Mouse (Mus musculus) midbrain, postnatal 0 days (tissue): ENCODE measurements at regions not wholly inside any gene's neighbourhood (a gene's known extent, or its start where the extent isn't known, plus 50 kb on each side); places are given as distances from the start of the nearest gene placed in this dataset.

Source experiments
- ATAC-seq: fragments of 200-750 bp; cut with Nextera tagmentation; 2 replicates; pipeline ENCODE4 v1.8.0; 2017; ENCODE audit warnings: moderate number of reproducible peaks, mild to moderate bottlenecking, moderate TSS enrichment, moderate library complexity; ENCODE audit not compliant: low FRiP score
- DNase-seq: peaks from one replicate; pipeline ENCODE4 v3.0.0-alpha.2; 2015; ENCODE audit warnings: low spot score
- H3K27ac ChIP-seq: fragments of 300-500 bp; sonication (generic); 2 replicates; pipeline ENCODE4 v1.5.1; 2014; ENCODE audit warnings: low read depth, mild to moderate bottlenecking, low read length, mixed read lengths
- H3K27me3 ChIP-seq: fragments of 300-500 bp; sonication (generic); 2 replicates; pipeline ENCODE4 v1.6.1; 2014; ENCODE audit warnings: low read length, control low read depth, mixed read lengths; ENCODE audit not compliant: insufficient read depth
- H3K36me3 ChIP-seq: fragments of 300-500 bp; sonication (generic); 2 replicates; pipeline ENCODE4 v1.6.1; 2014; ENCODE audit warnings: low read length, control low read depth, mixed read lengths; ENCODE audit not compliant: insufficient read depth
- H3K4me1 ChIP-seq: fragments of 300-500 bp; sonication (generic); 2 replicates; pipeline ENCODE4 v1.6.1; 2014; ENCODE audit warnings: mild to moderate bottlenecking, control low read depth, antibody characterized with exemption, low read length, mixed read lengths; ENCODE audit not compliant: insufficient read depth
- H3K4me2 ChIP-seq: fragments of 300-500 bp; sonication (generic); 2 replicates; pipeline ENCODE4 v1.6.1; 2014; ENCODE audit warnings: low read depth, mild to moderate bottlenecking, low read length, mixed read lengths; ENCODE audit not compliant: poor library complexity, severe bottlenecking
- H3K4me3 ChIP-seq: fragments of 300-500 bp; sonication (generic); 2 replicates; pipeline ENCODE4 v1.5.1; 2014; ENCODE audit warnings: low read depth, mild to moderate bottlenecking, low read length, moderate library complexity
- H3K9ac ChIP-seq: fragments of 300-500 bp; sonication (generic); replicated peaks from 2 replicates; pipeline ENCODE4 v1.6.1; 2014; ENCODE audit warnings: mild to moderate bottlenecking, low read length, moderate library complexity, mixed read lengths; ENCODE audit not compliant: poor library complexity, severe bottlenecking
- H3K9me3 ChIP-seq: fragments of 300-500 bp; sonication (generic); 2 replicates; pipeline ENCODE4 v1.6.1; 2016; ENCODE audit warnings: low read length, control low read depth
- CTCF ChIP-seq: IDR thresholded peaks from 2 replicates; pipeline ENCODE4 v1.5.1; 2016; ENCODE audit warnings: antibody characterized with exemption, mild to moderate bottlenecking
- WGBS: fragments of 180-500 bp; shearing (Covaris S2); extraction: QIAGEN DNeasy Blood & Tissue Kit; methylation state at CpG from one replicate; pipeline ENCODE4 v1.1.7; 2014; 5-methylcytosine and 5-hydroxymethylcytosine counted together

DNA sequence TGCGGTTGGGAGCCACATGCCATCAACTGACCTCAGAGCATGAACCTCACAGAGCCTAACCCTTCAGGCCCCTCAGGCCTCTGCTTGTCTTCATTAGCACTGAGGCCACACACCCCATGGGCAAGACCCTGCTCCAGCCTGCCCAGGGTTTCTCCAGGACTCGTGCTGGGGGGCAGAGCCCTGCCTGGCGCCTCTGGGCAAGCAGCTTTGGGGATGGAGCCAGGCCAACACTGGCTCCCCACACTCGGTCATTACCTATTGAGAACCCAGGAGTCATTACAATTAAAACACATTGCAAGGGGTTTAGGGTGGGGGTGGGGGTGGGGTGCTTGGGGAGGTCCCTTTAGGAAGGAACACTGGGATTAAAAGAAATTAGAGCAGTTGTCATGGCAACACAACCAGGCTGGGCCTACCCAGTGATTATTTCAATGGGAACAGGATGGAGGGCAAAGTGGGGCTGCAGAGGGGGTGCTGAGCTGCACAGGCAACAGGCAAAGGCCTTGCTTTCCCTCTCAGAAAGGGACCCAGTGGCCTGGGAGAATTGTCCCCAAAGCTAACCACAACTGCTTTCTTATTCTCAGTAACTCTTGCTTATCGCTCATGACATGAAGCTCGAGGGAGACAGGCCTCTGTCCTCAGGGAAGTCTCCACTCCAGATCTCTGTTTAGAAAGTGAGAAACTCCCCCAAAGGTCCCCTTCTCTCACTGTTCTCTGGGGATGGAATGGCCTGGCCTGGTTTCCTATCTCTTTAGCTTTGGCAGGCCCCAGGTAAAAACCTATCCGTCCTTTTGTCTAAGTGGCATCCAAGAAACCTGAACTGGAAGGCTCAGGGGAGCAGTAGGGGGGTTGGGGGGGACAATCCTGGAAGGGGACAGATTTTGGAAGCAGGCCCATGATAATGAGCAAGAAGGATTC lies 235.0 kb downstream of the Sox9 start:
- no peak for TF ChIP-seq CTCF
- Histone ChIP-seq H3K27me3 (no peaks in the 10 kb centered on the region), H3K4me1 (peaks cover 15% of the 10 kb centered on the region; the same call in 1 of the 2 replicates), H3K27ac (peak overlapping the region; percentile 51), H3K36me3 (no peaks in the 10 kb centered on the region), H3K9ac (no peak overlapping the region), H3K4me3 (no peak overlapping the region), H3K4me2 (no peak overlapping the region), H3K9me3 (no peaks in the 10 kb centered on the region)
- peak; percentile 71 for DNase-seq
- peak; percentile 78 for ATAC-seq
- 15% methylated on average over 7 of the region's 7 CpGs for WGBS

GRCm38 (mm10) chr11:113021533-113021932 lies 239.5 kb downstream of the Sox9 start:
- no peak for TF ChIP-seq CTCF
- H3K9ac ChIP-seq, result no peak overlapping the region
- H3K4me1 ChIP-seq, result peaks cover 10% of the 10 kb centered on the region; the same call in 1 of the 2 replicates
- H3K4me2 ChIP-seq, result no peak overlapping the region
- WGBS, result 50% methylated on average over 4 of the region's 4 CpGs
- no peak overlapping the region for H3K4me3 ChIP-seq
- H3K36me3 ChIP-seq, result no peaks in the 10 kb centered on the region
- no peak overlapping the region for H3K27ac ChIP-seq
- no peak for DNase-seq
- ATAC-seq, result no peak
- H3K27me3 ChIP-seq, result no peaks in the 10 kb centered on the region
- H3K9me3 ChIP-seq, result no peaks in the 10 kb centered on the region

- Histone ChIP-seq H3K27ac (no peak overlapping the region), H3K4me3 (no peak overlapping the region), H3K4me2 (no peak overlapping the region), H3K9ac (no peak overlapping the region), H3K4me1 (no peaks in the 10 kb centered on the region), H3K27me3 (no peaks in the 10 kb centered on the region), H3K36me3 (no peaks in the 10 kb centered on the region), H3K9me3 (no peaks in the 10 kb centered on the region)
- ATAC-seq, result no peak
- TF ChIP-seq CTCF, result no peak
- 56% methylated on average over 6 of the region's 6 CpGs for WGBS
- peak; percentile 26 for DNase-seq
Observed at GRCm38 (mm10) chr11:113026994-113027393, 245.0 kb downstream of the Sox9 start.

- DNase-seq, result no peak
- 94% methylated on average over 8 of the region's 8 CpGs for WGBS
- no peaks in the 10 kb centered on the region for H3K36me3 ChIP-seq
- H3K27me3 ChIP-seq, result no peaks in the 10 kb centered on the region
- no peak overlapping the region for H3K27ac ChIP-seq
- H3K4me1 ChIP-seq, result no peaks in the 10 kb centered on the region
- no peak overlapping the region for H3K4me3 ChIP-seq
- H3K4me2 ChIP-seq, result no peak overlapping the region
- ATAC-seq, result no peak
- no peak overlapping the region for H3K9ac ChIP-seq
- TF ChIP-seq CTCF, result no peak
- no peaks in the 10 kb centered on the region for H3K9me3 ChIP-seq
Observed at GRCm38 (mm10) chr11:113028235-113028919, 246.4 kb downstream of the Sox9 start.

GRCm38 (mm10) chr11:113031405-113031804 lies 249.4 kb downstream of the Sox9 start:
- DNase-seq, result no peak
- no peak overlapping the region for H3K4me3 ChIP-seq
- TF ChIP-seq CTCF, result no peak
- no peak overlapping the region for H3K9ac ChIP-seq
- no peaks in the 10 kb centered on the region for H3K9me3 ChIP-seq
- H3K4me1 ChIP-seq, result no peaks in the 10 kb centered on the region
- H3K36me3 ChIP-seq, result no peaks in the 10 kb centered on the region
- no peak for ATAC-seq
- no peaks in the 10 kb centered on the region for H3K27me3 ChIP-seq
- 23% methylated on average over 8 of the region's 8 CpGs for WGBS
- H3K27ac ChIP-seq, result no peak overlapping the region
- H3K4me2 ChIP-seq, result no peak overlapping the region
